ENCODE assay signal across 9 mouse cellular contexts in the genomic region with DNA sequence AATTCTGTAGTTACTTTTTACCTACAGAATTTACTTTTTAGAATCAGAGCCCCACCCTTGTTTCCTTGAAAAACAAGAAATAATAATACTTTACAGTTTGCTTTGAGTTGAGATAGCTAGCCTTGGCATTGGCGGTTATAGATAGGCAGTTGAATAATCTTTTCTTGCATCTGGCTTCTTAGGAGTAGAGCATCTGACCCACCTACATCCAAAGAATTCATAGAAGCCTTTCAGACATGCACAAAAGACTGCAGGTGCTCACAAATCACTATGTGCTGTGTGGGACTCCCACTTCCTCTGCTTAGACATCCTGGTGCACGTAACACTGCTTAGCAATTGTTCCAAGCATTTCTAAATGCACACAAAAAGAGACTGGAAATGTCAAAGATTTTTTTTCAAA.
"Had no signal": no experiment of that assay in that cellular context is flagged by ENCODE, and none has a peak within 500 bp of the region (broad histone marks: within the 10 kb centered on the region; RNA-seq: fewer than 3 reads in every experiment).

No protein-coding gene starts in this region.

- H3K27ac ChIP-seq: limb, embryonic 15.5 days; midbrain, embryonic 10.5 days; neural tube, embryonic 12.5 days; stomach, postnatal 0 days had no signal

- H3K36me3 ChIP-seq: limb, embryonic 15.5 days; midbrain, embryonic 10.5 days; neural tube, embryonic 12.5 days had no signal

- H3K4me1 ChIP-seq: limb, embryonic 15.5 days; midbrain, embryonic 10.5 days; neural tube, embryonic 12.5 days had no signal

- H3K9me3 ChIP-seq: limb, embryonic 15.5 days; midbrain, embryonic 10.5 days; neural tube, embryonic 12.5 days had no signal

- H3K9ac ChIP-seq: limb, embryonic 15.5 days; neural tube, embryonic 12.5 days had no signal

- H3K27me3 ChIP-seq: limb, embryonic 15.5 days; neural tube, embryonic 12.5 days had no signal

- H3K4me2 ChIP-seq: limb, embryonic 15.5 days; neural tube, embryonic 12.5 days had no signal

- H3K4me3 ChIP-seq: limb, embryonic 15.5 days; midbrain, embryonic 10.5 days; neural tube, embryonic 12.5 days had no signal

- DNase-seq: kidney, adult 18-20 months; kidney, postnatal 10 days; layer of hippocampus, postnatal 36 days; lung, adult 18-20 months; thymus, postnatal 4 days had no signal
